Mouse (Mus musculus): Measurements from ENCODE around the gene Ubash3b.

Gene Ubash3b

DNA sequence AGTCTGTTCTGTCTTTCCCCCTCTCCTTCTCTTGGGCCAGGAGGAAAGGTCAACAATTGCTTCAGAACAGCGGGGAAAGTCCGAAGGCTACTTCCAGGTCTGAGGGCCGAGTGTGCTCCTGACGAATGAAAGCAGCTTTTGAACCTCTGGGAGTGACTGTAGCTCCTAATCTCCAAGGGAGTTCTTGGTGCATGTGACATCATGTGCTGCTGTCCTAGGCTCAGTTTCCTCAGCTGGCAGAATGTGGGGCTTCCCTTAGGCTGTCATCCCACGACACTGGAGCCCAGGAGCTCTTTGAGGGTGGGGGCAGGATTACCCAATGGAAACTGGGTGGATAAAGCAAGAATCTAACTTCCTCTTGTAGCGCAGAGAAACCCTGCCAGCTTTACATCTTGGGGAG lies at the start of gene Ubash3b:
Gene Ubash3b (minus strand): TSS at position 285 of the 400 bp plus-strand sequence.
- DNase-seq (ENCODE audit: low read depth): no peak

DNA sequence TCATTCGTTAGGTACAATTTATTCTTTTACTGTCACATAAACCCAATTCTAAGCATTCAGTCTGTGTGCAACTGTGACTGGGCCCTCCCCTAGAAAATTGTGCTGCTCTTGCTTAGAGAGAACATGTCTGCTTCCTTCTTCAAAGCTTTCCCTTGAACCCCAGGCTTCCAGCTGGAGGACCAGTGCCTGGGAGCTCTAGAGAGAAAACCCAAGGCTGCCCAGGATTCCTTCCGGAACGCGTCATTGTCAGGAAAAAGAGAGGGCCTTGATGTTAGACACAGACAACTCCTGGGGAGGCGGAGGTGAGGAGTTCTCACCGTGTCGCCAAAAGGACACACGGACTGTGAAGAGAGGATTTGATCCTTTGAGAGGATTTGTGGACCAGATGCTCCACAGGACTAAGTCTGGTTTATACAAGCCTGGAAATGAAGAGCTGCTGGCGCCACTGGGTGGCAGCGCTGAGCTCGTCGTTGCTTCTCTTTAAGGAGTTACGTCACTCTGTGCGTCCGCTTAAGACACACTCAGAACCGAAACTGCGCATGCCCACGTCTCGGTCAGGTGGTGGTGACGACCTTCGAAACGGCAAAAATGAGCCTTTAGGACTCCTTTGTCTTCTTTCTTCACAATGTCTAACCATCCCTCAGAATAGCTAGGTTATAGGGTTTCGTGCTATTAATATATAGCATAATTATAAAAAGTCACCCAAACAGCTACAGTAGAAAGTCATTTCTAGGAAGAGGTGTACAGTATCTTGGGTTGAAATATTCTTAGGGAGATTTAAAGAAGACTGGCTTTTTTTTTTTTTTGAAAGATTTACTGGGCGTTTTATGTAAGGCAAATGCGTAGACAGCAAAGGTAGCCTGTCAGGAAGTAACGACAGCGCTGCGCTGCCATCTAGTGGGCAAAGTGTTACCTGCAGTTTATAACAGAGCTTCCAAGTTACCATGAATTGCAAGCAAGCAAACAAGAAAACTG lies 45.9 kb upstream of the Ubash3b start:
- DNase-seq (ENCODE audit: low read depth): peak; percentile 99

DNA sequence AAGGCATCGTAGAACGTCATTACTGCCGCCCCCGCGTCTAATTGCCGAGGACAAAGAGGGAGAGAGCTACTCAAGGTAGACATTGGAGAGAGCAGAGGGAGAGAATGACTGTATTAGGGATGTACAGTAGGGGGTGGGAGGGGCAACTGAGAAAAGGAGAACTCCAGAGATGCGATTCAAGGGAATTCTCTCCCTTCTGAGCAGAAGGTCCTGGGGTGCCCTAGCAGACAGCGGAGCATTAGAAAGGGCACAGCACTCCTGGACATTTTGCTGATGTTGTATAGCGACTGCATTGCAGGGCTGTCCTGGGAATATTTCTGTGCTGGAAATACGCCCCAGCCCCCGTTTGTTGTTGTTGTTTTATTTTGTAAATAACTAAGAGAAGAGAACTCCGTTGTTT lies 45.2 kb upstream of the Ubash3b start:
- no peak for DNase-seq (ENCODE audit: low read depth)

- DNase-seq (ENCODE audit: low read depth): no peak
Measured at GRCm38 (mm10) chr9:41205267-41205666, 43.8 kb upstream of the Ubash3b start.

- DNase-seq (ENCODE audit: low read depth): no peak
Measured at GRCm38 (mm10) chr9:41199456-41200252, 38.2 kb upstream of the Ubash3b start.

DNA sequence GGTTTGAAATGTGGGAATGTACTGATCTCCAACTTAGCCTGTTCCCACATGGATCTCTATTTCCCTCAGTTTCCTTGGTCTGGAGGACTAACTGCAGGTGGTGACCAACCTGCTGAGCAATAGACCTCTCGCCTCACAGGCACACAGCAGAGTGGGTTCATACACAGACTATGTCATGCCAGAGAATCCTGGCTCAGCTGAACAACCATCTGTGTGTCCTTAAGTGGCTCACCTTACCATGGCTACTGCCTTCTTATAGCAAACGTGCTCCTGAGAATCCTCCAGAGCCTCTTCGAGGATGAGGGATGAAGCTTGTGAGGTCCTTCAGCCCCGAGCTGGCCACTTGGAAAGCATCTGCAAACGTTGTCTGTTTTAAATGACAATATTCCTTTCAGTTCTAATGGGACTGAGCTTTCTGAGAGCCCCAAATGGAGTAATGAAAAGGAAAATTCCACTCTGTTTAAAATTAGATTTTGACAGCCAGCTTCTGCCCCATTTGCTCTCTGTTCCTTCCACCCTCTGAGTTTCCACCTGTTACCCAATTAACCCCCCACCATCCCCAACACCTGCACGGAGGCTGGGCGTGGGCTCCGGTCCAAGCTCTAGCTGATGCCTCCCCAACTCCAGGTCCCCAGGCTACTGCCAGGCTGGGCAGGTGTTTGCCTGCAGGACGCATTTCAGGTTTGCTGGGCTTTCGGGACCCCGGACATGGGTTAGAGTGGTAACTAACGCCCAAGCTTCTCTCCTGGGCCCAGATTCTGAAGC lies 37.2 kb upstream of the Ubash3b start:
- no peak for DNase-seq (ENCODE audit: low read depth)

- no peak for DNase-seq (ENCODE audit: low read depth)
Measured at GRCm38 (mm10) chr9:41195742-41196311, 34.3 kb upstream of the Ubash3b start.

DNA sequence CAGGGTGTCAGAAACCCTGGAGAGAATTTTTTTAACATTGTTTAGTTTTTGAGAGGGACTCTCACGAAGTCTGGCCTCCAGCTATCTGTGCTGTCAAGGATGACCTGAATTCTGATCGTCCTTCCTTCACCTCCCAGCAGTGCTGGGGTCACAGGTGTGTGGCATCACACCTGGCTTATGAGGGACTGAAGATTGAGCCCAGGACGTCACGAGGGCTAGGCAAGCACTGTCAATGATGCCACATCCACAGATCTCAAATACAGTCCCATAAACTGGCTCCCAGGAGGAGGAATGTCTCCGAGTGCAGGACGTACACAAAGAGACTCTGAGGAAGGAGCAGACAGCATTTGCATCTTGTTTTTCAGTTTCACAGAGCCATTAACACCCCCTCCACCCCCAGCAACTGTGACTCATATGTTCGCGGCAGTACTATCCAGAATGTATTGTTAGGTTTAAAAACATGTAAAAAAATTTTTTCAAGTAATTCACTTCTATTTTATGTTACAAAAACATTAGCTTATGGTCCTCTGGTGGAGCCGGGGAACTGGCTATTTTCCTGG lies 30.2 kb upstream of the Ubash3b start:
- no peak for DNase-seq (ENCODE audit: low read depth)

- peak; percentile 84 for DNase-seq (ENCODE audit: low read depth)
Measured at GRCm38 (mm10) chr9:41190745-41191482, 29.4 kb upstream of the Ubash3b start.

GRCm38 (mm10) chr9:41187939-41188338 lies 26.4 kb upstream of the Ubash3b start:
- no peak for DNase-seq (ENCODE audit: low read depth)

DNA sequence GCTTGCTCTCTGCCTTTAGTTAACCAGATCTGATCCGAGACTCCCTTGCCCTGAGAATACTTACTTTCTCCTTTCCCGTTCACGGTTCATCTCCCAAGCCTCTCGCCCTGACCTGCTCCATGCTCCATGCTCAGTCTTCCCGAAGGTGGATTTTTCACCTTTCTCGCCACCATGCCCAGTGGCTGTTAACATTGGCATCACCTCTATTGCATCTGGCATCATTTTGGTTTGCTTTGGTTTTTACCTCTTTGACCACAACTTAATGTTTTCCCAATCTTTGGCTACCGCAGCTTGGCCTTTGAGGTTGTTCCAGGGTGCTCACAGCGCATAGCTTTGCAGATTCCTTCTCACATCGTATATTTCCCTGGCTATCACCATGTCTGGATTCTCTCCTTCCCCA lies 26.0 kb upstream of the Ubash3b start:
- no peak for DNase-seq (ENCODE audit: low read depth)

- no peak for DNase-seq (ENCODE audit: low read depth)
Measured at GRCm38 (mm10) chr9:41185331-41185730, 23.8 kb upstream of the Ubash3b start.

DNA sequence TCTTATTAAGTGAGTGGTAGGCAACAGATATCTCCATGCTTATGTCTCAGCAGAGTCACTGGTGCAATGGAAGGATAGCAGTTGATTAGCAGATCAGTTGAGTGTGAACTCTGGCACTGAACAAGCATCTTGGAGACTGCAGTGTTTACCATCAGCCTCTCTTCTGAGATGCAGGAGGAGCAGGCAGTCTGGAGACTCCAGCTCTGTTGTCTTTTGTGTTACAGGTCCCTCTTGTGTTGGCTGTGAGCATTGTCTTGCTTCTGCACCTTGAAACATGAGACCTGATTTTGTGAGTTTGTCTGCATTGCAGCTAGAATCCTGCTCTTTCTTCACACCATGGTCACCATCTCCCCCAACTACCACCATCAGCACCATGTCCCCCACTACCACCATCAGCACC lies 21.1 kb upstream of the Ubash3b start:
- DNase-seq (ENCODE audit: low read depth): peak; percentile 82

- DNase-seq (ENCODE audit: low read depth): peak; percentile 27
Measured at GRCm38 (mm10) chr9:41181803-41182202, 20.3 kb upstream of the Ubash3b start.

GRCm38 (mm10) chr9:41181372-41181771 lies 19.9 kb upstream of the Ubash3b start:
- DNase-seq (ENCODE audit: low read depth): peak; percentile 71

DNA sequence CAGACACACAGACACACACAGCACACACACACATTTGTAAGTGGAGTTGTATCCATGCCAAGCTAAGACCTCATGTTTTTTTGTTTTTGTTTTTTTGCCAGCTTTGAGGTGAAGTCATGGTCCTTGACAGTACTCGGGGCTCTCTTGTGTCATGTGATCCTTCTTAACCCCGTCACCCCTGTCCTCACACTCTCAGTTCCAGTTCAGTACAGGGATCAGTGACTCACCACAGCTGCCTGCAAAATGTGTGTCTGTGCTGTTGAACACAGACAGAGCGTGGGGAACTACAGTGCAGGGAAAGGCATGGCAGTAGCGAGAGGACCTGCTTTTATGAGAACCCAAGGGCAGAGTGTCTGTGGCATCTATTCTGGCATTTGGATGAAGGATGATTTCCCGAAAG lies 17.6 kb upstream of the Ubash3b start:
- DNase-seq (ENCODE audit: low read depth): no peak

GRCm38 (mm10) chr9:41173158-41173557 lies 11.7 kb upstream of the Ubash3b start:
- no peak for DNase-seq (ENCODE audit: low read depth)

GRCm38 (mm10) chr9:41172426-41172825 lies 10.9 kb upstream of the Ubash3b start:
- DNase-seq (ENCODE audit: low read depth): no peak

GRCm38 (mm10) chr9:41170026-41170425 lies 8.5 kb upstream of the Ubash3b start:
- no peak for DNase-seq (ENCODE audit: low read depth)

DNA sequence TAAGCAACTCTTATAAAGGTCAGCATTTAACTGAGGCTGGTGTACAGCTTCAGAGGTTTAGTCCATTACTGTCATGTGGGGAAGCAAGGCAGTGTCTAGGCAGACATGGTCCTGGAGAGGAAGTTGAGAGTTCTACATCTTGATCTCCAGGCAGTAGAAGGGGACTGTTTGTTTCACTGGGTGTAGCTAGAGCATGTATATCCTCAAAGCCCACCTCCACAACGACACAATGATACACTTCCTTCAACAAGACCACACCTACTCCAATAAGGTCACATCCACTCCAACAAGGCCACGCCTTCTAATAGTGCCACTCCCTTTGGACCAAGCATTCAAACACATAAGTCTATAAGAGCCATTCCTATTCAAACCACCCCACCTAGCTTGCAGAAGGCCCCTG lies 7.2 kb upstream of the Ubash3b start:
- peak; percentile 32 for DNase-seq (ENCODE audit: low read depth)

DNA sequence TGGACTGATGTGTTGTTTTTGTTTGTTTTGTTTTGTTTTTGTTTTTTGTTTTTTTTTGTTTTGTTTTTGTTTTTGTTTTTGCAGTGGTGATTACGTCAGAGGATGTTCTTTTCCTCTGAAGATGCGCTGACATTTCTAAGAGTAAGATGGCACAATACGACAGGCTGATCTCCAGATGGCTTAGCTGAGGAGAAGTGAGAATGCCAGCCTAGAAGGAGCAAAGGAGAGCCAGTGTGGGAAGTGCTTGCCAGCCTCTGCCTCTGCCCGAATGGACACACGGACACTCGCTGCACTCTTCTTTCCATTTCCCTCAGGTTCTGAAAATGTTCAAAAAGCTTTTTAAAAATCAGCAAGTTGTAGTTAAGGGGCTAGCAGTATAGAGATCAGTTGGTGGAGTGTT lies 6.7 kb upstream of the Ubash3b start:
- DNase-seq (ENCODE audit: low read depth): no peak
